Mouse (Mus musculus) heart, postnatal 10 days (tissue): ENCODE measurements around the gene Exoc1. TPM values are rescaled to one million over a fixed set of nuclear protein-coding genes. Genes with fewer than 3 reads are reported as not detected.

Experiments used
- DNase-seq, 2 experiments: peaks; one replicate each; pipeline ENCODE4 v3.0.0; 2021
- intact Hi-C: fragments of 180-260 bp; cut with DNase I; formaldehyde crosslinking; loops from one replicate; pipeline ENCODE4 v1.15.1; 2025
- total RNA-seq, 2 experiments: library from RNA; stranded (reverse); gene quantifications; 2 replicates each; pipeline ENCODE4 v1.2.3; 2021

Exoc1 gene
- total RNA-seq, 2 experiments from 2014 or later: 19.4 to 20.7 TPM

GRCm38 (mm10) chr5:76590009-76590408 is 60.9 kb downstream of the Exoc1 start:
- intact Hi-C loops: no loop called here
- DNase-seq: no peak

- no peak for DNase-seq
- intact Hi-C loops: no loop called here
Measured at GRCm38 (mm10) chr5:76591885-76592284, 62.8 kb downstream of the Exoc1 start.

GRCm38 (mm10) chr5:76609702-76610370 is 80.7 kb downstream of the Exoc1 start:
- intact Hi-C loops: no loop called here
- DNase-seq: no peak

GRCm38 (mm10) chr5:76612867-76613499 is 83.9 kb downstream of the Exoc1 start:
- intact Hi-C loops: no loop called here
- no peak for DNase-seq

- no peak for DNase-seq
- intact Hi-C loops: no loop called here
Measured at GRCm38 (mm10) chr5:76615276-76615675, 86.2 kb downstream of the Exoc1 start.

GRCm38 (mm10) chr5:76616196-76616747 is 87.2 kb downstream of the Exoc1 start:
- intact Hi-C loops: no loop called here
- no peak for DNase-seq

GRCm38 (mm10) chr5:76618750-76619149 is 89.6 kb downstream of the Exoc1 start:
- DNase-seq: no peak
- intact Hi-C loops: no loop called here

Other genes with a start within 250 kb of the Exoc1 start
- 10 to 100 TPM; 36.8 to 39.4 TPM for gene Clock, start 224.5 kb upstream of the Exoc1 start, total RNA-seq
- not detected for gene Pdcl2, start 198.2 kb upstream of the Exoc1 start, total RNA-seq
- gene Nmu, start 165.5 kb upstream of the Exoc1 start, total RNA-seq: not detected
- gene Gm7271, start 45.3 kb upstream of the Exoc1 start, total RNA-seq: not detected
- 1 to 10 TPM; 4.5 to 4.9 TPM for gene Cep135, start 59.4 kb downstream of the Exoc1 start, total RNA-seq
- 1 to 10 TPM; 3.9 to 4.1 TPM for gene C530008M17Rik, start 127.2 kb downstream of the Exoc1 start, total RNA-seq